Comparison of ENCODE assay signal across 8 mouse cellular contexts in genomic region chr2:20965361-20965760, GRCm38 (mm10). TPM values are rescaled to one million over a fixed set of nuclear protein-coding genes. Genes with fewer than 3 reads are reported as not detected.
DNase-seq lines count a peak whose midpoint lies in the region; ATAC-seq and TF ChIP-seq lines count a peak whose summit lies in the region.
"Had no signal": no experiment of that assay in that cellular context is flagged by ENCODE, and none has a peak within 500 bp of the region (broad histone marks: within the 10 kb centered on the region; RNA-seq: fewer than 3 reads in every experiment).

No protein-coding gene starts in this region.

- peaks cover 55% of the 10 kb centered on the region for H3K4me1 ChIP-seq in forebrain, embryonic 12.5 days
- peaks cover 35% of the 10 kb centered on the region for H3K4me1 ChIP-seq in hindbrain, postnatal 0 days (ENCODE audit: insufficient read depth, low read length)
- H3K4me1 ChIP-seq in kidney, adult 2 months (ENCODE audit: control insufficient read depth, insufficient read depth, low read length), result peaks cover 22% of the 10 kb centered on the region

- H3K9ac ChIP-seq in forebrain, embryonic 12.5 days, result peak overlapping the region; percentile 99; the same call in 1 of the 2 replicates
- no peak overlapping the region for H3K9ac ChIP-seq in hindbrain, postnatal 0 days (replicated peaks; ENCODE audit: low read length)

- H3K79me2 ChIP-seq in myocyte (ENCODE audit: control insufficient read depth, insufficient read depth), result peaks cover 76% of the 10 kb centered on the region

- DNase-seq in layer of hippocampus, adult 18-20 months (ENCODE audit: low spot score in 2 of 2), result peak; percentile 30 to 72
- no peak for DNase-seq in layer of hippocampus, adult 9-11 months
- DNase-seq in hindbrain, postnatal 0 days (ENCODE audit: low spot score), result no peak
- no peak for DNase-seq in kidney, adult 2 months
- no peak for DNase-seq in yolk sac, embryonic 10.5 days (ENCODE audit: low spot score)
- DNase-seq: right cerebral cortex, postnatal 4 days had no signal

- 73% methylated on average over 3 of the region's 3 CpGs for WGBS in forebrain, embryonic 12.5 days
- 45% methylated on average over 3 of the region's 3 CpGs for WGBS in hindbrain, postnatal 0 days
- WGBS in kidney, adult 2 months, result 83% methylated on average over 3 of the region's 3 CpGs

- H3ac ChIP-seq in myocyte (ENCODE audit: control insufficient read depth, insufficient read length), result no peak overlapping the region

- H3K27me3 ChIP-seq in forebrain, embryonic 12.5 days, result no peaks in the 10 kb centered on the region
- H3K27me3 ChIP-seq in hindbrain, postnatal 0 days (ENCODE audit: insufficient read depth, low read length), result no peaks in the 10 kb centered on the region
- H3K27me3 ChIP-seq in myocyte (ENCODE audit: control insufficient read depth, insufficient read depth, insufficient read length), result no peaks in the 10 kb centered on the region
- H3K27me3 ChIP-seq in kidney, adult 2 months (replicated peaks; ENCODE audit: control insufficient read depth, insufficient read depth, low read length), result no peaks in the 10 kb centered on the region

- H3K27ac ChIP-seq in forebrain, embryonic 12.5 days, result no peak overlapping the region
- H3K27ac ChIP-seq in hindbrain, postnatal 0 days, result no peak overlapping the region
- H3K27ac ChIP-seq in kidney, adult 2 months (ENCODE audit: insufficient read depth, low read depth, low read length), result no peak overlapping the region

- H3K4me2 ChIP-seq in forebrain, embryonic 12.5 days, result peak overlapping the region; percentile 70
- H3K4me2 ChIP-seq in hindbrain, postnatal 0 days (ENCODE audit: low read depth, low read length), result peak overlapping the region; percentile 93
- peak overlapping the region; percentile 96 for H3K4me2 ChIP-seq in myocyte (ENCODE audit: low read depth)

- TF ChIP-seq CTCF in hindbrain, postnatal 0 days (IDR thresholded peaks at IDR 0.05; ENCODE audit: low read depth), result no peak
- TF ChIP-seq CTCF in kidney, adult 2 months (conservative IDR thresholded peaks at IDR 0.05; ENCODE audit: insufficient read depth, insufficient read length, low read depth, low read length), result no peak

- H3K36me3 ChIP-seq in forebrain, embryonic 12.5 days (replicated peaks), result no peaks in the 10 kb centered on the region
- H3K36me3 ChIP-seq in hindbrain, postnatal 0 days (ENCODE audit: insufficient read depth, low read length), result no peaks in the 10 kb centered on the region
- no peaks in the 10 kb centered on the region for H3K36me3 ChIP-seq in myocyte (ENCODE audit: control insufficient read depth, insufficient read depth)
- H3K36me3 ChIP-seq in kidney, adult 2 months (ENCODE audit: control insufficient read depth, insufficient read depth, low read length), result no peaks in the 10 kb centered on the region

- ATAC-seq in forebrain, embryonic 12.5 days (ENCODE audit: low FRiP score), result no peak
- ATAC-seq in hindbrain, postnatal 0 days, result no peak

- H3K4me3 ChIP-seq in forebrain, embryonic 12.5 days (replicated peaks), result peak overlapping the region; percentile 98
- peak overlapping the region; percentile 95 for H3K4me3 ChIP-seq in hindbrain, postnatal 0 days (ENCODE audit: low read length)
- peak overlapping the region; percentile 49 for H3K4me3 ChIP-seq in myocyte
- no peak overlapping the region for H3K4me3 ChIP-seq in kidney, adult 2 months (ENCODE audit: insufficient read depth, low read depth, low read length)

- no peaks in the 10 kb centered on the region for H3K9me3 ChIP-seq in forebrain, embryonic 12.5 days
- H3K9me3 ChIP-seq in hindbrain, postnatal 0 days (ENCODE audit: low read length), result no peaks in the 10 kb centered on the region

- TF ChIP-seq POLR2A in myocyte (IDR thresholded peaks at IDR 0.05; ENCODE audit: insufficient read length, low read depth), result no peak
- TF ChIP-seq POLR2A in kidney, adult 2 months (IDR thresholded peaks at IDR 0.05; ENCODE audit: low read depth, low read length), result no peak

TF ChIP-seq in myocyte, 11 proteins besides CTCF, POLR2A, EP300 and RAD21:
- TF ChIP-seq USF1 (IDR thresholded peaks at IDR 0.05; ENCODE audit: low read depth), result no peak
- no peak for TF ChIP-seq MYOG (IDR thresholded peaks at IDR 0.05; ENCODE audit: control insufficient read depth in 1 of 3, insufficient read depth in 1 of 3, insufficient read length in 2 of 3, low read depth in 2 of 3)
- TF ChIP-seq E2F4 (IDR thresholded peaks at IDR 0.05; ENCODE audit: insufficient read depth), result no peak
- no peak for TF ChIP-seq POLR2AphosphoS2 (IDR thresholded peaks at IDR 0.05; ENCODE audit: insufficient read length, low read depth)
- TF ChIP-seq TCF12 (IDR thresholded peaks at IDR 0.05; ENCODE audit: insufficient read depth, poor library complexity, severe bottlenecking), result no peak
- no peak for TF ChIP-seq REST (IDR thresholded peaks at IDR 0.05; ENCODE audit: insufficient read depth, insufficient read length)
- no peak for TF ChIP-seq SRF (IDR thresholded peaks at IDR 0.05; ENCODE audit: control insufficient read depth, insufficient read length, low read depth)
- TF ChIP-seq MAX (IDR thresholded peaks at IDR 0.05; ENCODE audit: low read depth), result no peak
- TF ChIP-seq CEBPB (IDR thresholded peaks at IDR 0.05; ENCODE audit: insufficient read depth, poor library complexity, severe bottlenecking), result no peak
- TF ChIP-seq TCF3 (IDR thresholded peaks at IDR 0.05; ENCODE audit: insufficient read length, low read depth), result no peak
- TF ChIP-seq MYOD1 (IDR thresholded peaks at IDR 0.05; ENCODE audit: control insufficient read depth in 1 of 3, insufficient read length in 2 of 3, low read depth in 2 of 3), result no peak

RNA-seq across cellular contexts. Expression of gene Arhgap21, which starts 3.3 kb away (rescaled TPM):
- total RNA-seq in layer of hippocampus, adult 18-20 months (2021), result 100 to 1,000 TPM; 320 to 367 TPM
- 55.8 and 59.7 TPM in 2 replicates for polyA plus RNA-seq in forebrain, embryonic 12.5 days (2016; fragmentation: Nextera tagmentation; extraction: Ambion mirVana)
- total RNA-seq in hindbrain, postnatal 0 days (2014; rRNA removed), result 65.8 and 76.4 TPM in 2 replicates
- 26.6 and 27.7 TPM in 2 replicates for polyA plus RNA-seq in hindbrain, postnatal 0 days (2015; fragmentation: Nextera tagmentation; extraction: Ambion mirVana)
- 18.0 TPM for polyA plus RNA-seq in myocyte (2012; fragmentation: generic; extraction: Trizol)
- 9.5 and 11.3 TPM in 2 replicates for polyA plus RNA-seq in kidney, adult 2 months (2012; rRNA removed)

Comparison
In these comparisons a context has a peak if more than half of its experiments do, and no peak if none do; other contexts are left out.
1. DNase-seq: peak in layer of hippocampus, adult 18-20 months (2 of 2); none in layer of hippocampus, adult 9-11 months (single experiment), hindbrain, postnatal 0 days (single experiment), kidney, adult 2 months (single experiment) and yolk sac, embryonic 10.5 days (single experiment).
2. Peak in every context shown above with its lines, with median percentiles within 50 percentile points of each other: H3K4me2 ChIP-seq.